Mouse (Mus musculus) cerebellum, postnatal 14 days (tissue): ENCODE measurements at regions not wholly inside any gene's neighbourhood (a gene's known extent, or its start where the extent isn't known, plus 50 kb on each side); places are given as distances from the start of the nearest gene placed in this dataset.
"Not testable (repeated sequence)": the region's sequence is repeated elsewhere in the genome, so short reads cannot be mapped to it uniquely, and the experiment has no call there.

Experiments used
- DNase-seq, 2 experiments: peaks; one replicate each; pipeline ENCODE4 v3.0.0; 2021; ENCODE audit warnings: mixed read lengths in 2 of 2

DNA sequence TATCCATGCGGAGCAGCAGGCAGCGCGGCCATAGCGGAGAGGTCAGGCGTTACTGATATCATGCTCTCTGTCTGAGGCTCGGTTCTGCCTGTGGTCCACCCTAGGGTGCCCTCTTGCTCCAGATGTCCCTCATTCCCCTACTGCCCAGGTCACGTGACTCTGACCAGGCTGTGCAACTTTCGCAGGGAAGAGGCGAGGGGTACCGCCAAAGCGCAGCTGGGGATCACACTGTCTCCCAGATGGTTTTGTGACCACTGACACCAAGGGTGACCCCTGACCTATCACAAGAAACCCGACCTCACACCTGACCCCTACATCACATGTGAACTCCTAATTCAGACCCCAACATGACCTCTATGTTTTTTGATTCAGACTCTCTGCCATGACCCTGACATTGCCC lies 50.8 kb downstream of the Gm10139 start:
- peak in 1 of 2 experiments; percentile 0 for DNase-seq

DNA sequence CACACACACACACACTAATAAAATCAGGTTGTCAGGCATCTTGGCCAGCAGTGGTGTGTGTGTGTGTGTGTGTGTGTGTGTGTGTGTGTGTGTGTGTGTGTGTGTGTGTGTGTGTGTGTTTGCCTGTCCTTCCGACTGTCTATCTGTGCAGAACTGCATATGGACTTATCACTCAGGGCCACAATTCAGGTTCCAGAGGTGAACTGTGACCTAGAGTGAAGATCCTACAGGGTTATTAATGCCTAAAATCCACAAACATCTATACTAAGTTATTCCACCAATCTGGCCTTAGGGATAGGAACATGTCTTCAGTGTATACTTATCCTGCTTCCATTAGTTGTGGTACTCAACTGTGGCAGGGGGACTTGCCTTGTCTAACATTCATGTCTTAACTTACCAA lies 73.8 kb downstream of the Gm10139 start:
- not testable (repeated sequence) for DNase-seq

DNA sequence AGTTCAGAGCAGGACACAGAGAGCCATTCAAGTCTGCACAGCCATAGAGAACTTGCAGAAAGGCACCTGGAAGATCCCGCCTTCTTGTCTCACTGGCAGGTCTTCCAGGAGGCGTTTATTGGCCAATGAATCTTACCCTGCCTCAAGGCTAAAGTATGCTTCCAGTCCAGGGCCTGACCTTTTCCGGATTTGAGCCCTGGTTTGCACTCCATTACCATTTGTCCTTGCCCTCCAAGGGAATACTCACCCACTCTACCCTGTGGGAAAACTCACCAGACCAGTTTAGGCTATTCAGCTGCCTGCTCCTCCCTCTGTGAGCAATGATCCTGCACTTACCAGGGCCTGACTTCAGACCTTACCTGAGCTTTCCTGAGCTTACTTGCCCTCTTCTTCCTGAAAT lies 107.7 kb downstream of the Gm10139 start:
- DNase-seq: not testable (repeated sequence)

DNA sequence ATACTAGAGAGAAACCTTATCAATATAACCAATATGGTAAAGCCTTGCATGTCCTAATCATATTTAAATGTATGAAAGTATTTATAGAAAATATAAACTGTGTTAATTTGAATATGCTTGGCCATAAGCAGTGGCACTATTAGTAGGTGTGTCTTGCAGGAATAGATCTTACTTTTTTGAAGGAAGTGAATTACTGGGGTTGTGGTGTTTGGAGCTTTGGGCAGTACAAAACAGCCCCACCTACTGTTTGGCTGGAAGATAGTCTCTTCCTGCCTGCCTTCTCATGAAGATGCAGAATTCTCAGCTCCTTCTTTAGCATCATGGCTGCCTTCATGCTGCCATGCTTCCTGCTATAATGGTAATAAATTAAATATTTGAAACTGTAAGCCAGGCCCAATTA lies 137.8 kb downstream of the Gm10139 start:
- DNase-seq: not testable (repeated sequence)

DNA sequence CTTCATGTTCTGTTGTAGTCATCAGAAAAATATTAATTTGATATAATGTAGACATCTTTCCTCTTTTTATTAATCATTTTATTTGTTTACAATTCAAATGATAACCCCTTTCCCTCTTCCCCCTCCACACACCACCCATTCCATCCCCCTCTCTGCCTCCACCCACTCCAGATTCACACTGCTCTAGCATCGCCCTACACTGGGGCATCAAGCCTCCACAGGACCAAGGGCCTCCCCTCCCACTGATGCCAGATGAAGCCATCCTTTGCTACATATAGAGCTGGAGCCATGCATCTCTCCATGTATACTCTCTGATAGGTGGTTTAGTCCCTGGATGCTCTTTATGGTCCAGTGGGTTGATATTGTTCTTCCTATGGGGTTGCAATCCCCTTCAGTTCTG lies 147.4 kb downstream of the Gm10139 start:
- not testable (repeated sequence) for DNase-seq
